Mouse (Mus musculus): Measurements from ENCODE around the gene Mpg. TPM values are rescaled to one million over a fixed set of nuclear protein-coding genes. Genes with fewer than 3 reads are reported as not detected.

Mpg gene
- polyA plus RNA-seq, 1 experiment from 2014 or later, result 19.2 TPM

GRCm38 (mm10) chr11:32215372-32216162, 10.7 kb upstream of the Mpg start:
- Histone ChIP-seq H3K9me3 (ENCODE audit: control insufficient read depth) (no peaks in the 10 kb centered on the region), H3K36me3 (ENCODE audit: control insufficient read depth, insufficient read depth) (peaks cover 55% of the 10 kb centered on the region), H3K9ac (ENCODE audit: low read depth, low read length) (no peak overlapping the region), H3K27ac (ENCODE audit: low read depth, low read length) (no peak overlapping the region), H3K27me3 (replicated peaks; ENCODE audit: control insufficient read depth, insufficient read depth, low read length) (no peaks in the 10 kb centered on the region), H3K4me3 (ENCODE audit: low read depth, low read length) (no peak overlapping the region), H3K4me1 (replicated peaks; ENCODE audit: control insufficient read depth, insufficient read depth, low read length) (no peaks in the 10 kb centered on the region), H3K4me2 (replicated peaks; ENCODE audit: low read depth) (no peak overlapping the region)
- 93% methylated on average over 18 of the region's 18 CpGs for WGBS
- ATAC-seq, result no peak
- no peak for TF ChIP-seq CTCF (IDR thresholded peaks at IDR 0.05; ENCODE audit: low read depth)

GRCm38 (mm10) chr11:32216851-32217250, 9.5 kb upstream of the Mpg start:
- Histone ChIP-seq H3K9ac (ENCODE audit: low read depth, low read length) (no peak overlapping the region), H3K4me2 (replicated peaks; ENCODE audit: low read depth) (no peak overlapping the region), H3K27ac (ENCODE audit: low read depth, low read length) (no peak overlapping the region), H3K9me3 (ENCODE audit: control insufficient read depth) (no peaks in the 10 kb centered on the region), H3K4me3 (ENCODE audit: low read depth, low read length) (no peak overlapping the region), H3K27me3 (replicated peaks; ENCODE audit: control insufficient read depth, insufficient read depth, low read length) (no peaks in the 10 kb centered on the region), H3K4me1 (replicated peaks; ENCODE audit: control insufficient read depth, insufficient read depth, low read length) (no peaks in the 10 kb centered on the region; the same call in 1 of the 2 replicates), H3K36me3 (ENCODE audit: control insufficient read depth, insufficient read depth) (peaks cover 42% of the 10 kb centered on the region)
- WGBS, result 28% methylated on average over 8 of the region's 8 CpGs
- TF ChIP-seq CTCF (IDR thresholded peaks at IDR 0.05; ENCODE audit: low read depth), result peak; percentile 95
- peak; percentile 23; the same call in 1 of the 2 replicates for ATAC-seq

- Histone ChIP-seq H3K4me2 (replicated peaks; ENCODE audit: low read depth) (no peak overlapping the region), H3K27me3 (replicated peaks; ENCODE audit: control insufficient read depth, insufficient read depth, low read length) (no peaks in the 10 kb centered on the region), H3K9me3 (ENCODE audit: control insufficient read depth) (no peaks in the 10 kb centered on the region), H3K36me3 (ENCODE audit: control insufficient read depth, insufficient read depth) (peaks cover 25% of the 10 kb centered on the region), H3K27ac (ENCODE audit: low read depth, low read length) (no peak overlapping the region), H3K9ac (ENCODE audit: low read depth, low read length) (no peak overlapping the region), H3K4me1 (replicated peaks; ENCODE audit: control insufficient read depth, insufficient read depth, low read length) (peaks cover 5% of the 10 kb centered on the region; the same call in 1 of the 2 replicates), H3K4me3 (ENCODE audit: low read depth, low read length) (no peak overlapping the region)
- WGBS, result 61% methylated on average over 6 of the region's 6 CpGs
- no peak for TF ChIP-seq CTCF (IDR thresholded peaks at IDR 0.05; ENCODE audit: low read depth)
- no peak for ATAC-seq
These were observed 7.7 kb upstream of the Mpg start for GRCm38 (mm10) chr11:32218501-32219050.

- Histone ChIP-seq H3K4me1 (replicated peaks; ENCODE audit: control insufficient read depth, insufficient read depth, low read length) (peaks cover 8% of the 10 kb centered on the region; the same call in 1 of the 2 replicates), H3K27me3 (replicated peaks; ENCODE audit: control insufficient read depth, insufficient read depth, low read length) (no peaks in the 10 kb centered on the region), H3K4me3 (ENCODE audit: low read depth, low read length) (no peak overlapping the region), H3K4me2 (replicated peaks; ENCODE audit: low read depth) (no peak overlapping the region), H3K36me3 (ENCODE audit: control insufficient read depth, insufficient read depth) (peaks cover 18% of the 10 kb centered on the region), H3K27ac (ENCODE audit: low read depth, low read length) (no peak overlapping the region), H3K9me3 (ENCODE audit: control insufficient read depth) (no peaks in the 10 kb centered on the region), H3K9ac (ENCODE audit: low read depth, low read length) (no peak overlapping the region)
- 82% methylated on average over 10 of the region's 10 CpGs for WGBS
- ATAC-seq, result no peak
- TF ChIP-seq CTCF (IDR thresholded peaks at IDR 0.05; ENCODE audit: low read depth), result no peak
These were observed 7.0 kb upstream of the Mpg start for GRCm38 (mm10) chr11:32219287-32219686.

GRCm38 (mm10) chr11:32220607-32221224, 5.6 kb upstream of the Mpg start:
- Histone ChIP-seq H3K9ac (ENCODE audit: low read depth, low read length) (peak overlapping the region; percentile 84; the same call in 1 of the 2 replicates), H3K4me1 (replicated peaks; ENCODE audit: control insufficient read depth, insufficient read depth, low read length) (peaks cover 10% of the 10 kb centered on the region; the same call in 1 of the 2 replicates), H3K9me3 (ENCODE audit: control insufficient read depth) (no peaks in the 10 kb centered on the region), H3K36me3 (ENCODE audit: control insufficient read depth, insufficient read depth) (peaks cover 4% of the 10 kb centered on the region), H3K4me3 (ENCODE audit: low read depth, low read length) (peak overlapping the region; percentile 82), H3K27ac (ENCODE audit: low read depth, low read length) (no peak overlapping the region; the same call in 1 of the 2 replicates), H3K27me3 (replicated peaks; ENCODE audit: control insufficient read depth, insufficient read depth, low read length) (no peaks in the 10 kb centered on the region), H3K4me2 (replicated peaks; ENCODE audit: low read depth) (peak overlapping the region; percentile 87)
- 35% methylated on average over 10 of the region's 10 CpGs for WGBS
- no peak for TF ChIP-seq CTCF (IDR thresholded peaks at IDR 0.05; ENCODE audit: low read depth)
- ATAC-seq, result no peak

Measured in intestine, postnatal 0 days (tissue).